Mouse (Mus musculus): ENCODE measurements at regions not wholly inside any gene's neighbourhood (a gene's known extent, or its start where the extent isn't known, plus 50 kb on each side); places are given as distances from the start of the nearest gene placed in this dataset.
A peak's percentile ranks its signal among the peaks of the same experiment; 100 is the strongest.

DNA sequence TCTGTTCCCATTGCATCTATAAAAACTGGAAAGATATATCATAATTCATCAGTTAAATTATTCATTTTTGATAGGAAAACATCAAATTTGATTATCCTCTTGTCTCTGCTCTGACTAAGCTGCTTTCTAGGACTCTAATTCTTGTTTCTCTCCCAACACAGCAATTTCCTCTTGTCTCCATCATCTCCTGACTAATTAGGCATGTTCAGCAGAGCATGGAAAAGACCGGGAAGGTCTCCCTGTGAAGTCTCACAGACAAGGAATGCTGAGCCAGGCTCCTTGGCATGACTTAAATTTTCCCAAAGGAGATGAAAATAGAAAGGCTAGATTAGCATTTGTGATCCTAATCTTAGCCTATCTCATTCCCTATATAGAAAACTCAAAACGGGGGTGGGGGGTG is 192.3 kb downstream of the Chrna7 start:
- no peak for DNase-seq

DNA sequence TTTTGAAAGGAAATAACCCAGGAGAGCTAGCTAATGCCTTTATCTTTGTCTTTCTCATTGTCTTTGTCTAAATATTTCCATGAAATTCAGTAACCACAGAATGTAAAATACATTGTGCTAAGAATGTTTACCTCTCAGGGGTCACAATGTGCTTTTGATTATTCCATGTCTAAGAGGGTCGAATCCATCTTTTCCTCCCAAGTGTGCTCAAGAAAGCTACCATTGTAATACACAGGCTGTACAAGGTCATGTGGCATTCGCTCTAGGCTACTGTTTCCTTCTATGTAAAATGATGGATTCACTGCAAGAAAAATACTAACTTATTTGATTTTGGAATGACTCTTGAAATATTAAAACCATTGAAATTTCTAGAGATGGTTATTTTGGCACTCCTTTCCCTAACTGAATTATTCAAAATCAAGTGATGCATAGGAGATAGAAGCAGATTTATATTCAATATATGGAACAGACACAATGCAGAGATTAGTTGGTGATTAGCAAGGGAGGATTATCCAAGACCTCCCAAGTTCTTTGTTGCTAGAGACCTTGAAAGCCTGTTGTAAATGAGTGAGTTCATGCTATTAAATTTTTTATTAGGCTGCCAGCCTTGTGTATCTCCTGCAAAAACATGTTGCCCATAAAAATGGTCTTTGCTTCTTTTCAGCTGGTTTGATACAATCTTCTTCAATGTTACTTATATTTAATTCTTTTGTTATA is 193.4 kb downstream of the Chrna7 start:
- no peak for DNase-seq

DNA sequence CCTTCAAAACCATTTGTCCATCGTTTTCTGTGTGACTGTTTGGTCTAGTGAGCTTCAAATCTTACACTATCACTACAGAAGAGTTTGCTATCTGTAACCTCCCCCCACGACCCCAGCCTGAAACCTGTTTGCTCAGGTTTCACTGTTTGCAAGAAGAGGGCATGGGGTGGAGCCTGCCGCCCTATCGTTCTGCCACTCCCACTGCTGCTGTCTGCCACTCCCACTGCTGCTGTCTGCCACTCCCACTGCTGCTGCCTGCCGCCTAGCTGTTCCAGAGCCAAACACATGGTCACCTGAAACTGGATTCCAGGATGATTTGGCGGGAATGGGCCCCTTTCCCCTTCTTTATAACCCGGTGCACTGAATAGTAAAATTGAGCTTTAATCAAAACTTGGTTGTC is 157.6 kb upstream of the A26c2 start:
- DNase-seq = peak; percentile 2
